Mouse (Mus musculus) neural tube, embryonic 12.5 days (tissue): ENCODE measurements around the gene Zfp651. TPM values are rescaled to one million over a fixed set of nuclear protein-coding genes. Genes with fewer than 3 reads are reported as not detected.

Source experiments
- ATAC-seq: fragments of 200-750 bp; cut with Nextera tagmentation; 2 replicates; pipeline ENCODE4 v1.8.0; 2017; ENCODE audit warnings: low read depth, mild to moderate bottlenecking, moderate TSS enrichment, moderate library complexity; ENCODE audit not compliant: low FRiP score
- H3K27ac ChIP-seq: fragments of 300-500 bp; sonication (generic); 2 replicates; pipeline ENCODE4 v1.5.1; 2016
- H3K27me3 ChIP-seq: fragments of 300-500 bp; sonication (generic); replicated peaks from 2 replicates; pipeline ENCODE4 v1.6.1; 2016; ENCODE audit warnings: mild to moderate bottlenecking
- H3K36me3 ChIP-seq: fragments of 300-500 bp; sonication (generic); 2 replicates; pipeline ENCODE4 v1.6.1; 2016; ENCODE audit warnings: mild to moderate bottlenecking
- H3K4me1 ChIP-seq: fragments of 300-500 bp; sonication (generic); 2 replicates; pipeline ENCODE4 v1.6.1; 2016
- H3K4me2 ChIP-seq: fragments of 300-500 bp; sonication (generic); replicated peaks from 2 replicates; pipeline ENCODE4 v1.6.1; 2016; ENCODE audit warnings: mild to moderate bottlenecking
- H3K4me3 ChIP-seq: fragments of 300-500 bp; sonication (generic); 2 replicates; pipeline ENCODE4 v1.5.1; 2016
- H3K9ac ChIP-seq: fragments of 300-500 bp; sonication (generic); 2 replicates; pipeline ENCODE4 v1.6.1; 2016; ENCODE audit warnings: mild to moderate bottlenecking
- H3K9me3 ChIP-seq: fragments of 300-500 bp; sonication (generic); 2 replicates; pipeline ENCODE4 v1.6.1; 2016; ENCODE audit warnings: mild to moderate bottlenecking
- WGBS: fragments of 180-500 bp; shearing (Covaris S2); methylation state at CpG from one replicate; pipeline ENCODE4 v1.1.7; 2016; 5-methylcytosine and 5-hydroxymethylcytosine counted together
- polyA plus RNA-seq: library from polyadenylated mRNA; unstranded; fragments of >200 nt; fragmentation: Nextera tagmentation; extraction: Ambion mirVana; gene quantifications from 2 replicates; pipeline ENCODE4 v1.2.1, GENCODE M21; 2016

Gene Zfp651
- polyA plus RNA-seq, 1 experiment from 2014 or later: 13.1 TPM

DNA sequence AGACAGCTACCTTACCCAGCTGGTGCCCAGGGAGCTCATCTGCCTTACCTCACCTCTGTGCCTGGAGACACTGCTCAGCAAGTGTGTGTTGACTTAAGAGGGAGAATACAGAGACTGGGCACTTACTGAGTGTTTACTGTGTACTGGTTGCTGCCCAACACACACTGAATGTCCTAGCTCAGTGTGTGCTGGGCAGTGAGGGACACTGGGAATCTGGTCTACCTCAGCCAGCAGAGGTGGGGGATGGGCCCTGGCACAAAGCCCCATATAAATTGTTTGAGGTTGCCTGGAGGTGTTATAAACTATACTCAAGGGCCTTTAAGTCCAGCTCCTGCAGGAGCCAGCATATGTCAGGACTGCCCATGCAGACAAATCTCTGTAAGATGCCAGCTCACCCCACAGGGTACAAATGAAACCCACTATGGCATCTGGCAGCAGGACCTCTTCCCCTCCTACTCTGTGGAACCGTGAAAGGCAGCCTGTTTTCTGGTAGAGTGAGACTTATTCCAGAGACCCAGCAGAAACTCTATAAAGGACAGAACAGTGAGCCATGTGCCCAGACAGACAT, 35.9 kb downstream of the Zfp651 start:
- Histone ChIP-seq H3K9me3 (no peaks in the 10 kb centered on the region), H3K4me3 (no peak overlapping the region), H3K36me3 (no peaks in the 10 kb centered on the region), H3K27me3 (0 out of 2 replicates have a peak, but pooled peaks cover 5% of the 10 kb centered on the region), H3K4me2 (no peak overlapping the region), H3K27ac (no peak overlapping the region), H3K9ac (no peak overlapping the region), H3K4me1 (peaks cover 3% of the 10 kb centered on the region; the same call in 1 of the 2 replicates)
- no peak for ATAC-seq
- 42% methylated on average over 1 of the region's 1 CpGs for WGBS

DNA sequence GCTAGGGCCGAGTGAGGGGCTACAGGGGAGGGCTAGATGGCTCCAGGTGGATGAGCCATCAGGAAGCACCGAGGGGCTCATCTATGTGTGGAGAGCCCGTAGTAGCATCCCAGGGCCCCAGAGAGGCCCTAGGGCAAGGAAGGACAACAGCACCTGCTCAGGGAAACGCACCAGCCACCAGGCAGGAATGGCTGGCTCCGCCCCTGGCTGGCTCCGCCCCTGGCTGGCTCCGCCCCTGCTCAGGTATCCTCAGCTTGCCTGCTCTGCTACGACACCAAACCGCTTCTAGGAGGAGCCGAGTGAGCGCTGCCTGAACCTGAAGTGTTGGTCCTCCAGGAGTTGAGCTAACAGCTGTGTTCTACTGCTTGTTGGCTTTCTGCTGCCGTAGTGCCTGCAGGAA, 38.6 kb downstream of the Zfp651 start:
- Histone ChIP-seq H3K27me3 (0 out of 2 replicates have a peak, but pooled peaks cover 5% of the 10 kb centered on the region), H3K36me3 (no peaks in the 10 kb centered on the region), H3K9ac (no peak overlapping the region), H3K9me3 (no peaks in the 10 kb centered on the region), H3K27ac (no peak overlapping the region), H3K4me3 (no peak overlapping the region), H3K4me1 (peaks cover 5% of the 10 kb centered on the region; the same call in 1 of the 2 replicates), H3K4me2 (no peak overlapping the region)
- no peak for ATAC-seq
- 15% methylated on average over 12 of the region's 12 CpGs for WGBS

DNA sequence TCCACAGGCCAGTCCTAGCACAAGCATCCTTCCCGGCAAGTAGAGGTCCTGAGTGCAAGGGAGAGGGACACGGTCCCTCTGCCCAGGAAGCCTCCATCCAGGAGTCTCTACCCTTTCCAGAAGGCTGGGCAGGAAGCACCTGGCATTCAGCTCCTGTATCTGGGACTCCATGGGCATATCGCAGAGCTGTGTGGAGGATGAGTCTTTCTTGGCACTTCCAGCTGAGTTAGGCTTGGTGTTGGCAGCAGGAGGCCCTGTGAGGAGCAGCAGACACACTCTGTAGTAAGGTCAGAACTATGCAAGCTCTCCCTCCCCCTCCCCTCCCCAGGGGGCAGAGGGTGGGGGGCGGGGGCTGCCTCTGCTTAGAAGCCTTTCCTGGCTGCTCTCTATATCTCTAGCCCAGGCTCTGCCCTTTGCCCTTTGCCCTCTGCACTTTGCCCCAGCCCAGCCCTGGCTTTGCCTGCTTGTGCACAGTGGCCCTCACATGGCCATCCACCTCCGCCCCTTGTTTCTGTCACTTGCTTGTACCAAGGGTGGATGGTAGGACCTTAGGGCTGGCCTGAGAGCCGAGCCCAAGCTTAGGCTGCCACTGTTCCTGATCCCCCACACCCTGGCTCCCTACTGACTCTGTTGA, 39.9 kb downstream of the Zfp651 start:
- Histone ChIP-seq H3K4me1 (peaks cover 10% of the 10 kb centered on the region; the same call in 1 of the 2 replicates), H3K9ac (no peak overlapping the region), H3K4me2 (no peak overlapping the region), H3K27me3 (0 out of 2 replicates have a peak, but pooled peaks cover 5% of the 10 kb centered on the region), H3K9me3 (no peaks in the 10 kb centered on the region), H3K36me3 (no peaks in the 10 kb centered on the region), H3K27ac (no peak overlapping the region), H3K4me3 (no peak overlapping the region)
- 53% methylated on average over 6 of the region's 6 CpGs for WGBS
- ATAC-seq: no peak

DNA sequence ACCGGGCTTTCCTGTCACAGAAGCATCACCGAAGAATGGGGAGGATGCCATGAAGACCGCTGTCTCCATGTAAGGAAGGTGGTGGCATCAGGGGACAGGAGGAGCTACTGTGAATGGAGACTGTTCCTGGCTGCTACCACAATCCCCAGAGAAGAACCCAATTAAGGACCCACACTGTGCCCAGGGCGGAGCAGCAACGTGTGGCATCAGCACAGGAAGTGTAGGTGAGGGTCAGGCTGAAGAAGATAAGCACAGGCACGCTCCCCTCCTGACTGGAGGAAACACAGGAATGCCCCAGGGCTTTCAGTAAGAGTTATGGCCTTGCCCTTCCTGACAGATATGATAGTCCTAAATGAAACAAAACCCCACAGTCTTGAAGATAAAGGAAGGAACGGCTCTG, 43.6 kb downstream of the Zfp651 start:
- H3K27ac ChIP-seq: no peak overlapping the region
- WGBS: 69% methylated on average over 7 of the region's 7 CpGs
- no peaks in the 10 kb centered on the region for H3K36me3 ChIP-seq
- H3K4me3 ChIP-seq: no peak overlapping the region
- no peak for ATAC-seq
- 0 out of 2 replicates have a peak, but pooled peaks cover under 1% of the 10 kb centered on the region for H3K27me3 ChIP-seq
- no peak overlapping the region for H3K9ac ChIP-seq
- peaks cover 16% of the 10 kb centered on the region for H3K4me1 ChIP-seq
- H3K9me3 ChIP-seq: no peaks in the 10 kb centered on the region
- no peak overlapping the region for H3K4me2 ChIP-seq

DNA sequence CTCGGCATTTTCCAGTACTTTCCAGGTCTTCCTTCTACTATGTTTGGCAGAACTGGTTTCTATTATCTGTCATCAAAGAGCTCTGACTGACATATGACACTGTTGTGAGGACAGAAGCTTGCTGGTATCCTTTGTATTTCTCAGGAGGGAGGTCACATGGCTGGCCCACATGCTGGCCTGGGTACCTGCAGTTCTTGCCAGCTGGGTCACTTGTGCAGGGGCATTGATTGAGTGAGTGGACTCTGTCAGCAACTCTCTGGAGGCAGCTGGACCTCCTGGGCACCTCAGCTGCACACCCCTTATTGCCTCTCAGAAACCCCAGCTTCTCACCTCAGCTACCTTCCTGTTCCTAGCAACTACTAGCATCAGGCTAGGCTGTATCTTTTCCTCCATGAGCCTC, 48.4 kb downstream of the Zfp651 start:
- WGBS: 76% methylated on average over 1 of the region's 1 CpGs
- Histone ChIP-seq H3K4me1 (peaks cover 51% of the 10 kb centered on the region), H3K27me3 (no peaks in the 10 kb centered on the region), H3K27ac (no peak overlapping the region), H3K36me3 (no peaks in the 10 kb centered on the region), H3K9ac (no peak overlapping the region), H3K4me3 (no peak overlapping the region), H3K9me3 (no peaks in the 10 kb centered on the region), H3K4me2 (no peak overlapping the region)
- no peak for ATAC-seq

DNA sequence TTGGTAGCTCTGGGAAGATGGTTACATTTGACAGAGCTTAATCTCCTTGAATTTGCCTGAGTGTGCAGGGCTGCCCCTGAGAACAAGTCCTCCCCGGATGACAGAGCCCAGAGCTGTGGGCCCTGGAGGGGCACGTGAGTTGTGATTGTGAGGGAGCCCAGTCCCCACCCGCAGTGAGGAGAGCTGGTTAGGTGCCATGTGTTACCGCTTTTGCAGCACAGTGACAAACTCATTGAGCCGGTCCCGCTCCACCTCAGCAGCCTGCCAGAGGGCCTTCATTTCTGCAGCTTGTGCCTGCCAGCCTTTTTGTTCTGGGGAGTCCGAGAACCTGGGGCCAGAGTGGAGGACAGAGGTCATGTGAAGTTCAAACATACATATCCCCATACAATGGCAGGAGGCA, 48.8 kb downstream of the Zfp651 start:
- no peak overlapping the region for H3K4me3 ChIP-seq
- H3K9ac ChIP-seq: no peak overlapping the region
- no peaks in the 10 kb centered on the region for H3K27me3 ChIP-seq
- peaks cover 47% of the 10 kb centered on the region for H3K4me1 ChIP-seq
- no peaks in the 10 kb centered on the region for H3K9me3 ChIP-seq
- no peak overlapping the region for H3K27ac ChIP-seq
- H3K36me3 ChIP-seq: no peaks in the 10 kb centered on the region
- no peak for ATAC-seq
- H3K4me2 ChIP-seq: no peak overlapping the region
- 56% methylated on average over 7 of the region's 7 CpGs for WGBS

DNA sequence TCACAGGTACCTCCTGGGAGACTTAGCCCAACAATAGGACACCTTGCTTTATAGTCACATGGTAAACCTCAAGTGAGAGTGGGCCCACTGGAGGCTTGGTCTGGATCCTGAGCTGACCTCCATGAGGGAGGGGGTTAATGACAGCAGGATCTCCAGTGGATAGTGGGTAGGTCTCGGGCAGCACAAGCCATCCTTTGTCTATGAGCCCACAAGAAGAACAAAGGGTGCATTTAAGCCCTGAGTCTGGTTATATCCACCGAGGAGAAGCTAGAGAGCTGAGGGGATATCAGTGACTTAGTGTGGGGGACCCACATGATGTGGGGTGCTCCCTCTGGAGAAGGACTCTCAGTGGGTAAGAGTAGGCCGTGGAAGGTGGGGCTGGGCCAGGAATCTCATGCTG, 49.4 kb downstream of the Zfp651 start:
- H3K9me3 ChIP-seq: no peaks in the 10 kb centered on the region
- no peak overlapping the region for H3K4me2 ChIP-seq
- peaks cover 45% of the 10 kb centered on the region for H3K4me1 ChIP-seq
- H3K4me3 ChIP-seq: no peak overlapping the region
- no peak overlapping the region for H3K27ac ChIP-seq
- no peaks in the 10 kb centered on the region; the same call in 1 of the 2 replicates for H3K27me3 ChIP-seq
- no peak for ATAC-seq
- WGBS: 39% methylated on average over 3 of the region's 3 CpGs
- no peak overlapping the region for H3K9ac ChIP-seq
- no peaks in the 10 kb centered on the region for H3K36me3 ChIP-seq

DNA sequence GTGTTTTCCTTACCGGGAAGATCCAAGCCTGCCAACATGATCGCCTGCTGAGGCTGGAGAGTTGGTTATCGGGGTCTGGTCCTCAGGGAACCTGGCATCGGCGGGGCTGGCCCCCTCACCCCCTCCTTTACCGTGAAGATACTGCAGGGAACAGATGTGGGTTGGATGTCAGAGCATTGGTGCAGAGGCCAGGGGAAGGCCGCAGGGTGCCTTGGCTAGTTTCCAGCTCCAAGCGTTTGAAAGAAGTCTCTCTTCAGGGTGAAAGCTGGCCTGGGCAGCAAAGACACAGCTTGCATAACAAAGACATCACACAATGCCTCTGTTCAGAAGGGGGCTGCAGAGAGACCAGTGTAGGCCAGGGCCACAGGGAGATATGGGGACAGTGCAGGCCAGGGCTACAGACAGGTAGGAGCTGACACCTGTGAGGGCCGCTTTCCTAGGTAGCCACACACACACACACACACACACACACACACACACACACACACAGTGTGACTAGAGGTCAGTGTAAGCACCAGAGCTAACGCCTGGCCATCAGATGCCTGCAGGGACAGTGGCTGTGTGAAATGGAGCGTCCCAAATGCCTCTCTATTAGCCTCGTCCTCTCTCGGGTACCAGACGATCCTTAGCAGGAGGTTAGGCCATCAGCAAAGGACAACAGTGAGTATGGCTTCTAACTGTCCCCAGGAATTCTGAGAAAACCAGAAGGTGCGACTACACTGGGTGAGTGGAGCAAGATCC, 51.1 kb downstream of the Zfp651 start:
- 9% methylated on average over 14 of the region's 15 CpGs for WGBS
- peak; percentile 76 for ATAC-seq
- Histone ChIP-seq H3K27me3 (no peaks in the 10 kb centered on the region; the same call in 1 of the 2 replicates), H3K9me3 (no peaks in the 10 kb centered on the region), H3K36me3 (no peaks in the 10 kb centered on the region), H3K4me1 (peaks cover 45% of the 10 kb centered on the region), H3K4me2 (peak overlapping the region; percentile 32), H3K4me3 (no peak overlapping the region), H3K9ac (peak overlapping the region; percentile 33; the same call in 1 of the 2 replicates), H3K27ac (peak overlapping the region; percentile 57)

DNA sequence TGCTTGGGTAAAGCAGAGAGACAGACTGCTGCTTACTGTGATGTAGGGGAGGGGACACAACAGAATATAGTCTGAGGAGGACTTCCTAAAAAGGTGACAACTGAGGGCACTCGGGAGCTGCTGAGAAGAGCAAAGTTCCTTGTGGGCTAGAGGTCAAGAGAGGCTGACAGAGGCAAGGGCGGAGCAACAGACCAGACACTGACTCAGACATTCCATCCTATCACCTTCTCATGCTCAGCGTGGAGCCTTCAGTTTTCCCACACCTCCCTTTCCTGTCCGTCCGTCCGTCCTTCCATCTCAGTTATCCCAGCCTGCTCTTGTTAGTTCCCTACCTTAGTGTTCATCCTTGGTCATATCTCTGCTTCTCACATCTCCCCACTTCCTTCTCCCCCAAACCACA, 56.1 kb downstream of the Zfp651 start:
- Histone ChIP-seq H3K27me3 (no peaks in the 10 kb centered on the region; the same call in 1 of the 2 replicates), H3K27ac (no peak overlapping the region), H3K4me2 (no peak overlapping the region), H3K36me3 (no peaks in the 10 kb centered on the region), H3K9me3 (no peaks in the 10 kb centered on the region), H3K4me3 (no peak overlapping the region), H3K9ac (no peak overlapping the region), H3K4me1 (peaks cover 13% of the 10 kb centered on the region)
- 76% methylated on average over 6 of the region's 6 CpGs for WGBS
- ATAC-seq: no peak

DNA sequence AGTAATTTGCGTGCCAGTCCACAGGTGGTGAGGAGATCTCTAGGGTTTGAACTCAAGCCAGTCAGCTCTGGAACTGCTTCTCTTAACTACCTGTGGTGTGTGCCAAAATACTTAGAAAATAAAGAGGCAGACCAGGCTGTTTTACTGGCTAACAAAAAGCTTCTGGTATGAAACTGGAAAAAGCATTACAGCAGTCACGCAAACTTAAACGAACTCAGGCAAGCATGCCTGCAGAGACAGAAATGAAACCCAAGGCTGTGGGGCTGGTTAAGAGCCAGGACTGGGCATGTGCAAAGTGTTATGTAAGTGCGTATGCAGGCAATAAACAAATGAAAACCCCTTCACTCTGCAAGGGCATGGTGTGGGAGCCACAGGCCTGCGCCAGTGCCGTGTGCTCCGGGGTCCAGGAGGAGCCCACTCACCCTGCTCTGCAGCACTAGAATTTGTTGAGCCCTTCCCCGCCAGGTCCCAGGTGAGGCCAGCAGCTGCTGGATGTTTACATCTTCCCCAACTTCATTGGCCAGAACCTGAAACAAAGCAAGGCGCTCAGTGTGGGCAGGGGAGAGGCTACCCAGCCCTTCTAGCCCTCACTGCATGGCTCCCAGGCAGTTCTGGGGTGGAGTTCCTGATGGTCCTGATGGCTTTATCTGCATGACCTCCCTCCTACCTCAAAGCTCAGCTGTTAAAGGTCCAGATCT, 60.1 kb downstream of the Zfp651 start:
- peaks cover 6% of the 10 kb centered on the region; the same call in 1 of the 2 replicates for H3K4me1 ChIP-seq
- no peak overlapping the region; the same call in 1 of the 2 replicates for H3K27ac ChIP-seq
- no peak overlapping the region for H3K4me2 ChIP-seq
- H3K4me3 ChIP-seq: no peak overlapping the region
- no peak overlapping the region for H3K9ac ChIP-seq
- H3K36me3 ChIP-seq: no peaks in the 10 kb centered on the region
- 85% methylated on average over 9 of the region's 9 CpGs for WGBS
- no peak for ATAC-seq
- no peaks in the 10 kb centered on the region for H3K9me3 ChIP-seq
- no peaks in the 10 kb centered on the region for H3K27me3 ChIP-seq

DNA sequence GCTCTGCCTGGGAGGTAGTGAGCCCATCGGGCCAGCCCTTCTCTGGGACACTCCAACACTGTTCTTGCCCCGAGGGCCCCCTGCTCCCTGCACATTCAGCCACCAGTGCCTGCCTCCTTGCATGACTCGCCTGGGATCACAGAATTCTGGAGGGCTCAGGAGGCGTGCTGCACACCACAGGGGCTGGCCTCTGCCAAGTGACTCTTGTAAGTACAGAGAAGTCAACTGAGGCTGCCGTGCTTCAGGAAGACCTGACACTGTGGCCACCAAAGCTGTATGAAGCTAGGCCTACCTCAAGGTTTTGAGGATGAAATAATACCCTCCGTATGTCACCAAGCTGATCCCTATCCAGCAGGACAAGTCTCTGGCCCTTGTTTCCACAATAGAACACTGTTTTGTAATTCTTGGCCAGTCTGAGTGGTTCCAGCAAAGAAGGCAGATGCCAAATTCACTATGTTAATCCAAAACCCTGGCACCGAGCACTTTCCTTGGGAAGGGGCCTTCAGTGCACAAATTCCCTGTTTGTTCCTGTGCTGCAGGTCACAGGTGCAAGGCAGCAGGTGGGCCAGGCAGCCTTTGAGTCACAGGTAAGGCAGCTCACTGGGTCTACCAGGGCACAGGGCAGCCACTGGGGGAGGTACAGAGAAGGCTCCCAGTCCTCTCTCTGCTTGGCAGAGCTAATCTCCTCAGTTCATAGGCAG, 60.8 kb downstream of the Zfp651 start:
- Histone ChIP-seq H3K4me1 (peaks cover 6% of the 10 kb centered on the region; the same call in 1 of the 2 replicates), H3K4me3 (no peak overlapping the region), H3K4me2 (no peak overlapping the region), H3K27me3 (no peaks in the 10 kb centered on the region), H3K36me3 (no peaks in the 10 kb centered on the region), H3K9ac (no peak overlapping the region), H3K9me3 (no peaks in the 10 kb centered on the region), H3K27ac (no peak overlapping the region; the same call in 1 of the 2 replicates)
- WGBS: 65% methylated on average over 7 of the region's 7 CpGs
- ATAC-seq: no peak
